Comparison of ENCODE assay signal across 9 mouse cellular contexts in genomic region chr1:78863833-78864232, GRCm38 (mm10). TPM values are rescaled to one million over a fixed set of nuclear protein-coding genes. Genes with fewer than 3 reads are reported as not detected.
DNase-seq lines count a peak whose midpoint lies in the region; ATAC-seq and TF ChIP-seq lines count a peak whose summit lies in the region.
"Had no signal": no experiment of that assay in that cellular context is flagged by ENCODE, and none has a peak within 500 bp of the region (broad histone marks: within the 10 kb centered on the region; RNA-seq: fewer than 3 reads in every experiment).

No protein-coding gene starts in this region.

- 60% methylated on average over 2 of the region's 2 CpGs for WGBS in kidney, adult 2 months
- WGBS in lung, postnatal 0 days = 35% methylated on average over 2 of the region's 2 CpGs

- H3K4me3 ChIP-seq in kidney, adult 2 months (ENCODE audit: insufficient read depth, low read depth, low read length) = no peak overlapping the region
- no peak overlapping the region for H3K4me3 ChIP-seq in lung, postnatal 0 days (ENCODE audit: low read depth, low read length)

- intact Hi-C loops in heart, postnatal 14 days (cut with DNase I) = loop anchor here (5.0 kb wide), 2 partner anchors 33 to 47 kb away; partner anchors contain the start of gene Kcne4

- H3K9ac ChIP-seq in lung, postnatal 0 days (replicated peaks; ENCODE audit: low read depth) = no peak overlapping the region

- no peaks in the 10 kb centered on the region for H3K36me3 ChIP-seq in kidney, adult 2 months (ENCODE audit: control insufficient read depth, insufficient read depth, low read length)
- H3K36me3 ChIP-seq in lung, postnatal 0 days (ENCODE audit: insufficient read depth, low read length) = no peaks in the 10 kb centered on the region

- DNase-seq in kidney, adult 2 months = peak; percentile 69
- no peak for DNase-seq in kidney, adult 18-20 months
- DNase-seq in frontal cortex, postnatal 10 days (ENCODE audit: low spot score in 2 of 2) = peak; percentile 10 to 24
- peak; percentile 59 to 68 for DNase-seq in heart, postnatal 14 days
- peak; percentile 67 for DNase-seq in lung, postnatal 0 days (ENCODE audit: low spot score)
- DNase-seq in c-Kit-positive CD71-positive TER-119-positive erythroid progenitor cells, embryonic 14.5 days (ENCODE audit: low spot score) = no peak

- H3K9me3 ChIP-seq in lung, postnatal 0 days (ENCODE audit: low read length) = no peaks in the 10 kb centered on the region

- TF ChIP-seq POLR2A in kidney, adult 2 months (IDR thresholded peaks at IDR 0.05; ENCODE audit: low read depth, low read length) = no peak

- H3K27me3 ChIP-seq in kidney, adult 2 months (replicated peaks; ENCODE audit: control insufficient read depth, insufficient read depth, low read length) = no peaks in the 10 kb centered on the region
- H3K27me3 ChIP-seq in lung, postnatal 0 days (replicated peaks; ENCODE audit: insufficient read depth, low read length) = no peaks in the 10 kb centered on the region

- TF ChIP-seq EP300 in lung, postnatal 0 days (IDR thresholded peaks at IDR 0.05) = no peak

- ATAC-seq in lung, postnatal 0 days = peak; percentile 53; the same call in 1 of the 2 replicates
- ATAC-seq in megakaryocyte, adult 5-6 weeks (ENCODE audit: poor library complexity, severe bottlenecking) = no peak
- ATAC-seq in activated CD4-positive, CD25-positive, alpha-beta regulatory T cell, adult 4 months = no peak

- no peak overlapping the region for H3K4me2 ChIP-seq in lung, postnatal 0 days (replicated peaks; ENCODE audit: low read depth, low read length)

- H3K27ac ChIP-seq in kidney, adult 2 months (ENCODE audit: insufficient read depth, low read depth, low read length) = peak overlapping the region; percentile 34
- peak overlapping the region; percentile 54; the same call in 1 of the 2 replicates for H3K27ac ChIP-seq in lung, postnatal 0 days (ENCODE audit: low read length)
- H3K27ac ChIP-seq: macrophage had no signal

- peaks cover 16% of the 10 kb centered on the region for H3K4me1 ChIP-seq in kidney, adult 2 months (ENCODE audit: control insufficient read depth, insufficient read depth, low read length)
- H3K4me1 ChIP-seq in lung, postnatal 0 days (ENCODE audit: insufficient read depth, low read depth, low read length) = peaks cover 3% of the 10 kb centered on the region; the same call in 1 of the 2 replicates

- TF ChIP-seq CTCF in kidney, adult 2 months (conservative IDR thresholded peaks at IDR 0.05; ENCODE audit: insufficient read depth, insufficient read length, low read depth, low read length) = no peak
- TF ChIP-seq CTCF in lung, postnatal 0 days (IDR thresholded peaks at IDR 0.05) = no peak

RNA-seq across cellular contexts. Expression of gene Kcne4, which starts 47.3 kb away (rescaled TPM):
- 2.2 and 2.4 TPM in 2 replicates for polyA plus RNA-seq in kidney, adult 2 months (2012; rRNA removed)
- 1 to 10 TPM; 3.2 to 3.7 TPM for total RNA-seq in heart, postnatal 14 days (2021)
- 10.1 and 12.6 TPM in 2 replicates for polyA plus RNA-seq in lung, postnatal 0 days (2015; fragmentation: Nextera tagmentation; extraction: Ambion mirVana)
- not detected in 2 replicates for total RNA-seq in megakaryocyte, adult 5-6 weeks (2015)
- total RNA-seq in megakaryocyte, adult 5-6 weeks (2017) = not detected in 2 replicates
- not detected for polyA plus RNA-seq in activated CD4-positive, CD25-positive, alpha-beta regulatory T cell, adult 4 months (2017; shearing (Covaris generic))
- polyA plus RNA-seq: macrophage had no signal

Comparison
In these comparisons a context has a peak if more than half of its experiments do, and no peak if none do; other contexts are left out.
1. DNase-seq: peak in kidney, adult 2 months (single experiment), frontal cortex, postnatal 10 days (2 of 2), heart, postnatal 14 days (2 of 2) and lung, postnatal 0 days (single experiment); none in kidney, adult 18-20 months (single experiment) and c-Kit-positive CD71-positive TER-119-positive erythroid progenitor cells, embryonic 14.5 days (single experiment).